Mouse (Mus musculus) forebrain, embryonic 10.5 days (tissue): Measurements from ENCODE around the gene Mapk10. TPM values are rescaled to one million over a fixed set of nuclear protein-coding genes. Genes with fewer than 3 reads are reported as not detected.

Source experiments
- DNase-seq: peaks from one replicate; pipeline ENCODE4 v3.0.0-alpha.2; 2017; ENCODE audit warnings: low spot score; ENCODE audit errors: extremely low spot score
- H3K27ac ChIP-seq: fragments of 300-500 bp; sonication (generic); 2 replicates; pipeline ENCODE4 v1.5.1; 2016; ENCODE audit warnings: mild to moderate bottlenecking
- H3K27me3 ChIP-seq: fragments of 300-500 bp; sonication (generic); 2 replicates; pipeline ENCODE4 v1.6.1; 2016; ENCODE audit warnings: mild to moderate bottlenecking; ENCODE audit not compliant: poor library complexity, severe bottlenecking
- H3K36me3 ChIP-seq: fragments of 300-500 bp; sonication (generic); replicated peaks from 2 replicates; pipeline ENCODE4 v1.6.1; 2016; ENCODE audit warnings: mild to moderate bottlenecking, moderate library complexity
- H3K4me1 ChIP-seq: fragments of 300-500 bp; sonication (generic); 2 replicates; pipeline ENCODE4 v1.6.1; 2016
- H3K4me3 ChIP-seq: fragments of 300-500 bp; sonication (generic); 2 replicates; pipeline ENCODE4 v1.5.1; 2016; ENCODE audit warnings: mild to moderate bottlenecking, moderate library complexity
- H3K9me3 ChIP-seq: fragments of 300-500 bp; sonication (generic); 2 replicates; pipeline ENCODE4 v1.6.1; 2016; ENCODE audit warnings: mild to moderate bottlenecking, moderate library complexity
- WGBS: fragments of 180-500 bp; shearing (Covaris S2); methylation state at CpG from one replicate; pipeline ENCODE4 v1.1.7; 2016; 5-methylcytosine and 5-hydroxymethylcytosine counted together
- polyA plus RNA-seq: library from polyadenylated mRNA; unstranded; fragments of >200 nt; fragmentation: Nextera tagmentation; extraction: Ambion mirVana; gene quantifications from 2 replicates; pipeline ENCODE4 v1.2.1, GENCODE M21; 2016

Gene Mapk10
- polyA plus RNA-seq, 1 experiment from 2014 or later, result 7.7 TPM

GRCm38 (mm10) chr5:103020127-103020526 is 191.0 kb downstream of the Mapk10 start:
- H3K4me1 ChIP-seq, result peaks cover 23% of the 10 kb centered on the region
- H3K36me3 ChIP-seq, result no peaks in the 10 kb centered on the region
- no peaks in the 10 kb centered on the region; the same call in 1 of the 2 replicates for H3K9me3 ChIP-seq
- no peak for DNase-seq
- no peak overlapping the region for H3K27ac ChIP-seq
- H3K4me3 ChIP-seq, result no peak overlapping the region
- no peaks in the 10 kb centered on the region for H3K27me3 ChIP-seq
- WGBS, result 85% methylated on average over 5 of the region's 5 CpGs

DNA sequence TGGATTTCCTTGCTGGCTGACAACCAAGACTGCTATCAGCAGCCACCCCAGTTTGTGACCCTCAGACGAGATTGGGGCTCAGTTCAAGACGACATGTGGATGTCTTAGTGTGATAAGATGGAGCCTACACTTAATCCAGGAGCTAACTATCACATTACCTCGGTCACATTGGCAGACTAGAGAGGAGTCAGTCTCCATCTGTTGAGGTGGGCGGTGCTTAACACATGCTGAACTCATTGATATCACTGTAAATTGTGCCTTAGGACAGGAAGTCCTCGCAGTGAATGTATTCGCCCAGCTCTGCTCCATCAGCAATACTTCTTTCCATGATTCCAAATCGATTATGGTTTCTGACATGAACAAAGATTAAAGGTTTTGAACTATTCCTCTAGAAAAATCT is 193.5 kb downstream of the Mapk10 start:
- Histone ChIP-seq H3K4me3 (no peak overlapping the region), H3K27ac (no peak overlapping the region), H3K36me3 (no peaks in the 10 kb centered on the region), H3K4me1 (peaks cover 21% of the 10 kb centered on the region), H3K9me3 (no peaks in the 10 kb centered on the region), H3K27me3 (no peaks in the 10 kb centered on the region)
- DNase-seq, result no peak
- 88% methylated on average over 7 of the region's 7 CpGs for WGBS

DNA sequence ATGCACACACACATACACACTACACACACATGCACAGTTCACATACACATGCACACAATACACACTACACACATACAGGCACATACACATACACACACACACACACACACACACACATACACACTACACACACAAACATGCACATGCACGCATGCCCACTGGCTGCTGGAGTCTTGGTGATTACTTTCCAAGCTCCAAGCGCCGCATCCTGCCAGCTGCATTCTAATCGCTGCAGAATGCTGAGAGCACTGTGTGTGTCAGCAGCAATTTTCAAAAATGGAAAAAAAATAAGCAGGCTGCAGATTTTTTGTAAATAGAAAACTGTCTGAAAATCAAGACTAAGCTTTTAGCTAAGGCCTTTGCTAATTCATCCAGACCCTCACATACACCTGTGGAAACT is 196.8 kb downstream of the Mapk10 start:
- no peak overlapping the region for H3K4me3 ChIP-seq
- 94% methylated on average over 4 of the region's 4 CpGs for WGBS
- no peak overlapping the region for H3K27ac ChIP-seq

DNA sequence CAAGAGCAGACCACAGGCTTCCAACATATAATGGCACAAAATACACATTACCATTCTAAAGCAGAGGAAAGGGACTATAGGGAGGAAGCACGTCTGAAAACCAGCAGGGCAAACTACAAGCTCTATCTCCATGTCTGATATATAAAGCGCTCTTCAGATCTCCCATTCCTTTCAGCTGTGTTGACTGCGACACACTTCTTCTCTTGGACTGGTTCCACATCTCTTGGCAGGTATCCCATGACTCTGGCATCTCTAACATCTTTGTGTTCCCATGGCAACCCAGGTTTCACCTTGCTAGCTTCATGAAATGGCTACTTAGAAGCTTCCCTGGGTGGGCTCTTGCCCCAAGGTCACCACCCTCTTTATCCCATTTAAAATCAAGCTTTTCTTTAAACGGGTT is 202.2 kb downstream of the Mapk10 start:
- no peak overlapping the region for H3K4me3 ChIP-seq
- H3K9me3 ChIP-seq, result no peaks in the 10 kb centered on the region
- no peaks in the 10 kb centered on the region for H3K4me1 ChIP-seq
- 91% methylated on average over 4 of the region's 4 CpGs for WGBS
- H3K27me3 ChIP-seq, result no peaks in the 10 kb centered on the region
- no peak overlapping the region for H3K27ac ChIP-seq
- no peak for DNase-seq
- no peaks in the 10 kb centered on the region for H3K36me3 ChIP-seq

More for the DNA sequence above, 196.8 kb downstream of the Mapk10 start:
- no peak for DNase-seq
- Histone ChIP-seq H3K4me1 (no peaks in the 10 kb centered on the region), H3K36me3 (no peaks in the 10 kb centered on the region), H3K27me3 (no peaks in the 10 kb centered on the region), H3K9me3 (no peaks in the 10 kb centered on the region)

DNA sequence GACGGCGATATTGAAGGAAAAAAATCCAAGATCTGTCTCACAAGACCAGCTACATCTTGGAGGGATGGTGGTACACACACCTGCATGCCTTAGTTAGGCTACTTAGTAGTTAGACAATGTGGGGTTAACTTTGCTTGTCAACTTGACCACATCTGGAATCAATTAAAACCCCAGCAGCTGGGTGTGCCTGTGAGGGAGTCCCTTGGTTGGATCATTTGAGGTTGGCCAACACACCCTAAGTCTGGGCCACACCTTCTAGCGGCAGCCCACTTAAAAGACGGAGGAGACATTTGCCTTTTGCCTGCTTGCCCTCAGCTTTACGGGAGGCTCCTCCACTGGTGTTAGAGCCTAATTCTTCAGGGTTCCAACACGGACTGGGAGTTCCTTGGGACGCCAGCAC is 209.0 kb downstream of the Mapk10 start:
- no peak overlapping the region for H3K4me3 ChIP-seq
- H3K36me3 ChIP-seq, result no peaks in the 10 kb centered on the region
- no peaks in the 10 kb centered on the region for H3K9me3 ChIP-seq
- no peaks in the 10 kb centered on the region for H3K27me3 ChIP-seq
- no peak overlapping the region for H3K27ac ChIP-seq
- 0 out of 2 replicates have a peak, but pooled peaks cover 5% of the 10 kb centered on the region for H3K4me1 ChIP-seq
- WGBS, result 69% methylated on average over 7 of the region's 7 CpGs
- DNase-seq, result no peak

GRCm38 (mm10) chr5:103000572-103000971 is 210.6 kb downstream of the Mapk10 start:
- Histone ChIP-seq H3K9me3 (no peaks in the 10 kb centered on the region), H3K4me1 (0 out of 2 replicates have a peak, but pooled peaks cover 5% of the 10 kb centered on the region), H3K36me3 (no peaks in the 10 kb centered on the region), H3K27me3 (no peaks in the 10 kb centered on the region), H3K4me3 (no peak overlapping the region), H3K27ac (no peak overlapping the region)
- 93% methylated on average over 6 of the region's 6 CpGs for WGBS
- DNase-seq, result no peak

DNA sequence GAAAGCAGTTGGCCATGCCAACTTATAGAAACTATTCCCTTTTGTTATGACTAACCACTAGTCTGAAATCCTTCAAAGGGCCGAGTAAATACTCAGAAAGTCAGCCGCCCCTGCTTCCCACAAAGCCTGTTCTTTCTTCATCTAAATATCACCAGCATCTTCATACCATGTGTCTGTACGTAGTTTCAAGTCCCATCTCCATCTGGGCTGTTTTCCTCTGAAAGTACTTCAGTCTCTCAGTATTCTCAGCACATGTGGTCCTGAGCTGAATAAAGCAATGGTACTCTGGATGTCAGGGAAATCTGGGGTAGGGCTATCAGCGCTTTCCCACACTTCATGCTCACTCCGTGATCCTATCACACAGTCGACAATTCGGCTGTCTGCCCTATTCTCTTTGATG is 212.6 kb downstream of the Mapk10 start:
- Histone ChIP-seq H3K9me3 (no peaks in the 10 kb centered on the region), H3K27me3 (no peaks in the 10 kb centered on the region), H3K27ac (no peak overlapping the region), H3K4me1 (peaks cover 6% of the 10 kb centered on the region; the same call in 1 of the 2 replicates), H3K4me3 (no peak overlapping the region), H3K36me3 (no peaks in the 10 kb centered on the region)
- 93% methylated on average over 7 of the region's 7 CpGs for WGBS
- DNase-seq, result no peak

- no peak for DNase-seq
- Histone ChIP-seq H3K9me3 (no peaks in the 10 kb centered on the region), H3K27me3 (no peaks in the 10 kb centered on the region), H3K27ac (no peak overlapping the region), H3K4me1 (peaks cover 7% of the 10 kb centered on the region; the same call in 1 of the 2 replicates), H3K36me3 (no peaks in the 10 kb centered on the region), H3K4me3 (no peak overlapping the region)
- WGBS, result 90% methylated on average over 11 of the region's 11 CpGs
Measured at GRCm38 (mm10) chr5:102997907-102998306, 213.2 kb downstream of the Mapk10 start.

GRCm38 (mm10) chr5:102996331-102996730 is 214.8 kb downstream of the Mapk10 start:
- 91% methylated on average over 7 of the region's 7 CpGs for WGBS
- H3K27me3 ChIP-seq, result no peaks in the 10 kb centered on the region
- DNase-seq, result no peak
- no peaks in the 10 kb centered on the region for H3K9me3 ChIP-seq
- no peak overlapping the region for H3K4me3 ChIP-seq
- H3K4me1 ChIP-seq, result peaks cover 3% of the 10 kb centered on the region; the same call in 1 of the 2 replicates
- no peaks in the 10 kb centered on the region for H3K36me3 ChIP-seq
- no peak overlapping the region for H3K27ac ChIP-seq

- DNase-seq, result no peak
- no peak overlapping the region for H3K27ac ChIP-seq
- H3K4me1 ChIP-seq, result peaks cover 3% of the 10 kb centered on the region; the same call in 1 of the 2 replicates
- no peak overlapping the region for H3K4me3 ChIP-seq
- no peaks in the 10 kb centered on the region for H3K9me3 ChIP-seq
- H3K36me3 ChIP-seq, result no peaks in the 10 kb centered on the region
- no peaks in the 10 kb centered on the region for H3K27me3 ChIP-seq
Measured at GRCm38 (mm10) chr5:102995928-102996327, 215.2 kb downstream of the Mapk10 start.

DNA sequence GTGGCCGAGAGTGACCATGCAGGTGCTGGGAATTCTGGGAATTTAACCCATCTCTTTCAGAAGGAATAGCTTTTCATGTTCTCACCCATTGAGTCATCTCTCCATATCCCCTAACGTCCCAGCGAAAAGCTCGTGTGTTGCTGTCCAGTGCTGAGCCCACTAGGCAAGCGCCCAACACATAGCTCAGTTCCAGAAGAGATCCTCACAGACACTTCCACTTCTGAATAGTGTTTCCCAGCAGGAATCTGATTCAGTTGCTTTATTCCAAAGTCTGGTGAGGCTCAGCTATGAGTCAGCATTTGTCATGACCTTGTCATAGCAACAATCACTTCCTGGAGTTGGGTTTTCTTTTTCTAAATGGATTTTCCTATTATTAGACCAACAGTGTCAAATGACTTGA is 217.2 kb downstream of the Mapk10 start:
- Histone ChIP-seq H3K27ac (no peak overlapping the region), H3K27me3 (no peaks in the 10 kb centered on the region), H3K36me3 (no peaks in the 10 kb centered on the region), H3K9me3 (no peaks in the 10 kb centered on the region), H3K4me3 (no peak overlapping the region), H3K4me1 (peaks cover 3% of the 10 kb centered on the region; the same call in 1 of the 2 replicates)
- 80% methylated on average over 5 of the region's 5 CpGs for WGBS
- DNase-seq, result no peak

GRCm38 (mm10) chr5:102991691-102992090 is 219.4 kb downstream of the Mapk10 start:
- WGBS, result 79% methylated on average over 2 of the region's 2 CpGs
- H3K4me3 ChIP-seq, result no peak overlapping the region
- no peaks in the 10 kb centered on the region for H3K27me3 ChIP-seq
- H3K4me1 ChIP-seq, result peaks cover 3% of the 10 kb centered on the region; the same call in 1 of the 2 replicates
- no peak overlapping the region for H3K27ac ChIP-seq
- no peaks in the 10 kb centered on the region for H3K9me3 ChIP-seq
- no peaks in the 10 kb centered on the region for H3K36me3 ChIP-seq
- no peak for DNase-seq

GRCm38 (mm10) chr5:102978382-102978781 is 232.8 kb downstream of the Mapk10 start:
- peaks cover 11% of the 10 kb centered on the region for H3K4me1 ChIP-seq
- H3K27ac ChIP-seq, result no peak overlapping the region
- H3K27me3 ChIP-seq, result no peaks in the 10 kb centered on the region
- WGBS, result 89% methylated on average over 2 of the region's 2 CpGs
- H3K9me3 ChIP-seq, result no peaks in the 10 kb centered on the region
- DNase-seq, result no peak
- H3K4me3 ChIP-seq, result no peak overlapping the region
- no peaks in the 10 kb centered on the region for H3K36me3 ChIP-seq

DNA sequence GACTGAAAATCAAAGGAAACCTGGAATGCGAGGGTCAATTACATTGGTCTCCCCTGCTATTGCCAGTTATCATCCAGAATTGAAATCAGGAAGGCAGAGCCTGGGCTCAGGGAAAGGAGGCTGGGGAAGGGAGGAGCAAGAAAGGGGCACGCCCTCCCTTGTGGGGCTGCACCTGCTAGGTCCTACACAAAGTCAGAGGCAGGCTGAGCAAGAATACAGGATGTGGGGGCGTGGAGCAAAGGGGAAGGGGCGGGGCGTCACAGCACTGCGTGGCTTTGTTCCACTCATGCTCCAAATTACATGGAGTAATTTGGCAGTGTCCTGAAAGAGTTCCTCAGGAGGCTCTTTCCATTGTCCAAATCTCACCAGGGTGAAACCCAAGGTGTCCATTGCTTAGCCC is 234.0 kb downstream of the Mapk10 start:
- peak overlapping the region; percentile 69 for H3K27ac ChIP-seq
- no peaks in the 10 kb centered on the region for H3K27me3 ChIP-seq
- no peaks in the 10 kb centered on the region for H3K9me3 ChIP-seq
- H3K36me3 ChIP-seq, result no peaks in the 10 kb centered on the region
- H3K4me1 ChIP-seq, result peaks cover 11% of the 10 kb centered on the region
- 65% methylated on average over 6 of the region's 6 CpGs for WGBS
- no peak for DNase-seq
- no peak overlapping the region for H3K4me3 ChIP-seq
